12 mouse cellular contexts compared by ENCODE assay signal in genomic region chr16:96157171-96157570, GRCm38 (mm10). TPM values are rescaled to one million over a fixed set of nuclear protein-coding genes. Genes with fewer than 3 reads are reported as not detected.
DNase-seq lines count a peak whose midpoint lies in the region; ATAC-seq and TF ChIP-seq lines count a peak whose summit lies in the region.
"Had no signal": no experiment of that assay in that cellular context is flagged by ENCODE, and none has a peak within 500 bp of the region (broad histone marks: within the 10 kb centered on the region; RNA-seq: fewer than 3 reads in every experiment).

No protein-coding gene starts in this region.

- no peak overlapping the region for H3K4me3 ChIP-seq in stomach, postnatal 0 days (ENCODE audit: low read depth, low read length)
- no peak overlapping the region for H3K4me3 ChIP-seq in heart, embryonic 12.5 days
- H3K4me3 ChIP-seq: forebrain, embryonic 15.5 days; heart, embryonic 10.5 days; midbrain, embryonic 15.5 days had no signal

- WGBS in stomach, postnatal 0 days, result 85% methylated on average over 11 of the region's 11 CpGs
- WGBS in heart, embryonic 12.5 days, result 88% methylated on average over 11 of the region's 11 CpGs

- ATAC-seq in stomach, postnatal 0 days (ENCODE audit: low FRiP score, low TSS enrichment), result no peak
- no peak for ATAC-seq in heart, embryonic 12.5 days (ENCODE audit: insufficient number of reproducible peaks, low FRiP score)
- ATAC-seq: forebrain, embryonic 15.5 days; midbrain, embryonic 15.5 days had no signal

- no peak overlapping the region for H3K9ac ChIP-seq in stomach, postnatal 0 days (ENCODE audit: low read length)
- H3K9ac ChIP-seq in heart, embryonic 12.5 days, result no peak overlapping the region
- H3K9ac ChIP-seq: forebrain, embryonic 15.5 days; midbrain, embryonic 15.5 days had no signal

- no peak for TF ChIP-seq EP300 in stomach, postnatal 0 days (optimal IDR thresholded peaks at IDR 0.05)

- H3K27me3 ChIP-seq in stomach, postnatal 0 days (ENCODE audit: control insufficient read depth, insufficient read depth, low read length), result no peaks in the 10 kb centered on the region
- H3K27me3 ChIP-seq in heart, embryonic 12.5 days (replicated peaks), result no peaks in the 10 kb centered on the region
- H3K27me3 ChIP-seq: forebrain, embryonic 15.5 days; midbrain, embryonic 15.5 days had no signal

- intact Hi-C loops in left cerebral cortex, postnatal 4 days (cut with DNase I), result no loop called here

- DNase-seq in left cerebral cortex, adult 11 months (ENCODE audit: low spot score), result peak; percentile 73
- no peak for DNase-seq in left cerebral cortex, postnatal 4 days
- peak; percentile 65 to 84 for DNase-seq in frontal cortex, postnatal 36 days (ENCODE audit: low spot score in 2 of 2)
- peak; percentile 27 to 83 for DNase-seq in left cerebral cortex, adult 8-10 months (ENCODE audit: low spot score in 2 of 2)
- DNase-seq in stomach, postnatal 0 days (ENCODE audit: low spot score), result no peak
- DNase-seq in kidney, postnatal 10 days, result no peak
- DNase-seq: adrenal gland, postnatal 36 days; heart, postnatal 4 days had no signal

- H3K4me2 ChIP-seq in stomach, postnatal 0 days (replicated peaks; ENCODE audit: low read depth), result no peak overlapping the region
- H3K4me2 ChIP-seq in heart, embryonic 12.5 days, result no peak overlapping the region
- H3K4me2 ChIP-seq: forebrain, embryonic 15.5 days; midbrain, embryonic 15.5 days had no signal

- no peak for TF ChIP-seq CTCF in stomach, postnatal 0 days (IDR thresholded peaks at IDR 0.05; ENCODE audit: low read depth)

- H3K36me3 ChIP-seq in stomach, postnatal 0 days (ENCODE audit: control insufficient read depth, insufficient read depth, low read length), result peaks cover 6% of the 10 kb centered on the region; the same call in 1 of the 2 replicates
- peaks cover 37% of the 10 kb centered on the region for H3K36me3 ChIP-seq in heart, embryonic 12.5 days

- H3K4me1 ChIP-seq in stomach, postnatal 0 days (replicated peaks; ENCODE audit: control insufficient read depth, insufficient read depth), result no peaks in the 10 kb centered on the region; the same call in 1 of the 2 replicates
- H3K4me1 ChIP-seq in heart, embryonic 12.5 days (replicated peaks), result peaks cover 13% of the 10 kb centered on the region

- no peaks in the 10 kb centered on the region for H3K9me3 ChIP-seq in stomach, postnatal 0 days (ENCODE audit: control insufficient read depth, low read length)
- H3K9me3 ChIP-seq in heart, embryonic 12.5 days (replicated peaks), result no peaks in the 10 kb centered on the region
- H3K9me3 ChIP-seq: forebrain, embryonic 15.5 days; heart, embryonic 10.5 days; midbrain, embryonic 15.5 days had no signal

- 0 out of 2 replicates have a peak overlapping the region, but pooled peaks have one; percentile 58 for H3K27ac ChIP-seq in stomach, postnatal 0 days (replicated peaks)
- H3K27ac ChIP-seq in heart, embryonic 12.5 days (ENCODE audit: poor library complexity, severe bottlenecking), result no peak overlapping the region
- H3K27ac ChIP-seq: forebrain, embryonic 15.5 days; heart, embryonic 10.5 days; midbrain, embryonic 15.5 days had no signal

RNA-seq across cellular contexts. Expression of gene Wrb, which starts 12.0 kb away (rescaled TPM):
- total RNA-seq in left cerebral cortex, postnatal 4 days (2021), result 100 to 1,000 TPM in 1 of 2 experiments, 10 to 100 TPM in 1; 93.0 to 117 TPM
- 10 to 100 TPM; 72.4 to 78.7 (median 77.5) TPM for total RNA-seq in left cerebral cortex, adult 8-10 months (2022)
- polyA plus RNA-seq in stomach, postnatal 0 days (2015; fragmentation: Nextera tagmentation; extraction: Ambion mirVana), result 29.9 and 33.1 TPM in 2 replicates
- 83.3 and 85.8 TPM in 2 replicates for polyA plus RNA-seq in heart, embryonic 12.5 days (2016; fragmentation: Nextera tagmentation; extraction: Ambion mirVana)

RNA-seq across cellular contexts. Expression of gene Hmgn1, which starts 29.6 kb away (rescaled TPM):
- total RNA-seq in left cerebral cortex, postnatal 4 days (2021), result 100 to 1,000 TPM; 102 to 103 TPM
- 10 to 100 TPM; 58.6 to 76.0 (median 62.2) TPM for total RNA-seq in left cerebral cortex, adult 8-10 months (2022)
- polyA plus RNA-seq in stomach, postnatal 0 days (2015; fragmentation: Nextera tagmentation; extraction: Ambion mirVana), result 334 and 365 TPM in 2 replicates
- 506 and 568 TPM in 2 replicates for polyA plus RNA-seq in heart, embryonic 12.5 days (2016; fragmentation: Nextera tagmentation; extraction: Ambion mirVana)

RNA-seq across cellular contexts. Expression of gene Lca5l, which starts 34.9 kb away (rescaled TPM):
- total RNA-seq in left cerebral cortex, postnatal 4 days (2021), result 1 to 10 TPM; 1.7 to 2.0 TPM
- 1 to 10 TPM; 1.5 to 2.0 (median 1.8) TPM for total RNA-seq in left cerebral cortex, adult 8-10 months (2022)
- 1.1 and 1.4 TPM in 2 replicates for polyA plus RNA-seq in stomach, postnatal 0 days (2015; fragmentation: Nextera tagmentation; extraction: Ambion mirVana)
- polyA plus RNA-seq in heart, embryonic 12.5 days (2016; fragmentation: Nextera tagmentation; extraction: Ambion mirVana), result 1.5 and 2.1 TPM in 2 replicates

RNA-seq across cellular contexts. Expression of gene Sh3bgr, which starts 43.1 kb away (rescaled TPM):
- 1 to 10 TPM; 1.9 to 3.3 TPM for total RNA-seq in left cerebral cortex, postnatal 4 days (2021)
- total RNA-seq in left cerebral cortex, adult 8-10 months (2022), result 1 to 10 TPM; 2.3 to 4.8 (median 2.6) TPM
- 32.1 and 35.6 TPM in 2 replicates for polyA plus RNA-seq in stomach, postnatal 0 days (2015; fragmentation: Nextera tagmentation; extraction: Ambion mirVana)
- polyA plus RNA-seq in heart, embryonic 12.5 days (2016; fragmentation: Nextera tagmentation; extraction: Ambion mirVana), result 626 and 648 TPM in 2 replicates

Comparison
In these comparisons a context has a peak if more than half of its experiments do, and no peak if none do; other contexts are left out.
1. DNase-seq: peak in left cerebral cortex, adult 11 months (single experiment), frontal cortex, postnatal 36 days (2 of 2) and left cerebral cortex, adult 8-10 months (2 of 2); none in left cerebral cortex, postnatal 4 days (single experiment), stomach, postnatal 0 days (single experiment) and kidney, postnatal 10 days (single experiment).